Mouse (Mus musculus): ENCODE measurements around the gene Nav2. TPM values are rescaled to one million over a fixed set of nuclear protein-coding genes. Genes with fewer than 3 reads are reported as not detected.

The Nav2 gene
- polyA plus RNA-seq, 1 experiment = 21.9 TPM

GRCm38 (mm10) chr7:49442174-49442573, 533.7 kb downstream of the Nav2 start:
- Histone ChIP-seq H3K79me2 (ENCODE audit: control insufficient read depth, insufficient read depth) (no peaks in the 10 kb centered on the region), H3K36me3 (ENCODE audit: control insufficient read depth, insufficient read depth) (no peaks in the 10 kb centered on the region), H3ac (ENCODE audit: control insufficient read depth, insufficient read length) (no peak overlapping the region), H3K4me3 (no peak overlapping the region), H3K27me3 (ENCODE audit: control insufficient read depth, insufficient read depth, insufficient read length) (no peaks in the 10 kb centered on the region), H3K4me2 (ENCODE audit: low read depth) (no peak overlapping the region)
- TF ChIP-seq TCF12 (IDR thresholded peaks at IDR 0.05; ENCODE audit: insufficient read depth, poor library complexity, severe bottlenecking) = no peak

- no peak overlapping the region for H3K4me3 ChIP-seq
- no peak overlapping the region for H3K4me2 ChIP-seq (ENCODE audit: low read depth)
- TF ChIP-seq MYOD1 (IDR thresholded peaks at IDR 0.05; ENCODE audit: control insufficient read depth in 1 of 3, insufficient read length in 2 of 3, low read depth in 2 of 3) = no peak
- TF ChIP-seq USF1 (IDR thresholded peaks at IDR 0.05; ENCODE audit: low read depth) = no peak
- TF ChIP-seq TCF3 (IDR thresholded peaks at IDR 0.05; ENCODE audit: insufficient read length, low read depth) = no peak
- no peak for TF ChIP-seq POLR2AphosphoS2 (IDR thresholded peaks at IDR 0.05; ENCODE audit: insufficient read length, low read depth)
- no peak for TF ChIP-seq REST (IDR thresholded peaks at IDR 0.05; ENCODE audit: insufficient read depth, insufficient read length)
- no peak for TF ChIP-seq TCF12 (IDR thresholded peaks at IDR 0.05; ENCODE audit: insufficient read depth, poor library complexity, severe bottlenecking)
- TF ChIP-seq SRF (IDR thresholded peaks at IDR 0.05; ENCODE audit: control insufficient read depth, insufficient read length, low read depth) = no peak
- TF ChIP-seq E2F4 (IDR thresholded peaks at IDR 0.05; ENCODE audit: insufficient read depth) = no peak
- no peak for TF ChIP-seq MYOG (IDR thresholded peaks at IDR 0.05; ENCODE audit: control insufficient read depth in 1 of 3, insufficient read depth in 1 of 3, insufficient read length in 2 of 3, low read depth in 2 of 3)
- TF ChIP-seq POLR2A (IDR thresholded peaks at IDR 0.05; ENCODE audit: insufficient read length, low read depth) = no peak
- no peak for TF ChIP-seq CEBPB (IDR thresholded peaks at IDR 0.05; ENCODE audit: insufficient read depth, poor library complexity, severe bottlenecking)
- H3ac ChIP-seq (ENCODE audit: control insufficient read depth, insufficient read length) = no peak overlapping the region
- H3K27me3 ChIP-seq (ENCODE audit: control insufficient read depth, insufficient read depth, insufficient read length) = no peaks in the 10 kb centered on the region
- no peaks in the 10 kb centered on the region for H3K36me3 ChIP-seq (ENCODE audit: control insufficient read depth, insufficient read depth)
- no peaks in the 10 kb centered on the region for H3K79me2 ChIP-seq (ENCODE audit: control insufficient read depth, insufficient read depth)
Measured at GRCm38 (mm10) chr7:49448580-49448979, 540.1 kb downstream of the Nav2 start.

GRCm38 (mm10) chr7:49450261-49451141, 542.0 kb downstream of the Nav2 start:
- H3K27me3 ChIP-seq (ENCODE audit: control insufficient read depth, insufficient read depth, insufficient read length) = no peaks in the 10 kb centered on the region

GRCm38 (mm10) chr7:49451240-49451639, 542.7 kb downstream of the Nav2 start:
- no peaks in the 10 kb centered on the region for H3K27me3 ChIP-seq (ENCODE audit: control insufficient read depth, insufficient read depth, insufficient read length)
- no peak overlapping the region for H3K4me3 ChIP-seq
- TF ChIP-seq USF1 (IDR thresholded peaks at IDR 0.05; ENCODE audit: low read depth) (no peak), CEBPB (IDR thresholded peaks at IDR 0.05; ENCODE audit: insufficient read depth, poor library complexity, severe bottlenecking) (peak; percentile 34; the same call in 1 of the 2 replicates)
- no peak overlapping the region for H3ac ChIP-seq (ENCODE audit: control insufficient read depth, insufficient read length)
- H3K4me2 ChIP-seq (ENCODE audit: low read depth) = no peak overlapping the region
- H3K79me2 ChIP-seq (ENCODE audit: control insufficient read depth, insufficient read depth) = no peaks in the 10 kb centered on the region
- H3K36me3 ChIP-seq (ENCODE audit: control insufficient read depth, insufficient read depth) = peaks cover 4% of the 10 kb centered on the region

More at GRCm38 (mm10) chr7:49450261-49451141, 542.0 kb downstream of the Nav2 start:
- Histone ChIP-seq H3ac (ENCODE audit: control insufficient read depth, insufficient read length) (no peak overlapping the region), H3K36me3 (ENCODE audit: control insufficient read depth, insufficient read depth) (no peaks in the 10 kb centered on the region), H3K4me3 (no peak overlapping the region), H3K79me2 (ENCODE audit: control insufficient read depth, insufficient read depth) (no peaks in the 10 kb centered on the region), H3K4me2 (ENCODE audit: low read depth) (no peak overlapping the region)
- TF ChIP-seq MYOD1 (IDR thresholded peaks at IDR 0.05; ENCODE audit: control insufficient read depth in 1 of 3, insufficient read length in 2 of 3, low read depth in 2 of 3) = no peak
- no peak for TF ChIP-seq SRF (IDR thresholded peaks at IDR 0.05; ENCODE audit: control insufficient read depth, insufficient read length, low read depth)
- no peak for TF ChIP-seq REST (IDR thresholded peaks at IDR 0.05; ENCODE audit: insufficient read depth, insufficient read length)
- no peak for TF ChIP-seq MYOG (IDR thresholded peaks at IDR 0.05; ENCODE audit: control insufficient read depth in 1 of 3, insufficient read depth in 1 of 3, insufficient read length in 2 of 3, low read depth in 2 of 3)
- TF ChIP-seq MAX (IDR thresholded peaks at IDR 0.05; ENCODE audit: low read depth) = no peak

- Histone ChIP-seq H3K79me2 (ENCODE audit: control insufficient read depth, insufficient read depth) (no peaks in the 10 kb centered on the region), H3ac (ENCODE audit: control insufficient read depth, insufficient read length) (no peak overlapping the region), H3K4me3 (no peak overlapping the region), H3K36me3 (ENCODE audit: control insufficient read depth, insufficient read depth) (peaks cover 4% of the 10 kb centered on the region), H3K4me2 (ENCODE audit: low read depth) (no peak overlapping the region), H3K27me3 (ENCODE audit: control insufficient read depth, insufficient read depth, insufficient read length) (no peaks in the 10 kb centered on the region)
- TF ChIP-seq POLR2A (IDR thresholded peaks at IDR 0.05; ENCODE audit: insufficient read length, low read depth) (no peak), MAX (IDR thresholded peaks at IDR 0.05; ENCODE audit: low read depth) (no peak), USF1 (IDR thresholded peaks at IDR 0.05; ENCODE audit: low read depth) (no peak), REST (IDR thresholded peaks at IDR 0.05; ENCODE audit: insufficient read depth, insufficient read length) (no peak), TCF12 (IDR thresholded peaks at IDR 0.05; ENCODE audit: insufficient read depth, poor library complexity, severe bottlenecking) (no peak), POLR2AphosphoS2 (IDR thresholded peaks at IDR 0.05; ENCODE audit: insufficient read length, low read depth) (no peak), TCF3 (IDR thresholded peaks at IDR 0.05; ENCODE audit: insufficient read length, low read depth) (no peak), MYOG (IDR thresholded peaks at IDR 0.05; ENCODE audit: control insufficient read depth in 1 of 3, insufficient read depth in 1 of 3, insufficient read length in 2 of 3, low read depth in 2 of 3) (no peak), CEBPB (IDR thresholded peaks at IDR 0.05; ENCODE audit: insufficient read depth, poor library complexity, severe bottlenecking) (no peak), MYOD1 (IDR thresholded peaks at IDR 0.05; ENCODE audit: control insufficient read depth in 1 of 3, insufficient read length in 2 of 3, low read depth in 2 of 3) (no peak), E2F4 (IDR thresholded peaks at IDR 0.05; ENCODE audit: insufficient read depth) (no peak), SRF (IDR thresholded peaks at IDR 0.05; ENCODE audit: control insufficient read depth, insufficient read length, low read depth) (no peak)
Measured at GRCm38 (mm10) chr7:49452274-49452673, 543.8 kb downstream of the Nav2 start.
